Mouse (Mus musculus): ENCODE results near the gene Arpc1a. TPM values are rescaled to one million over a fixed set of nuclear protein-coding genes. Genes with fewer than 3 reads are reported as not detected.
"Not testable (repeated sequence)": the region's sequence is repeated elsewhere in the genome, so short reads cannot be mapped to it uniquely, and the experiment has no call there.

Gene Arpc1a
- total RNA-seq (2021): 100 to 1,000 TPM; 111 to 129 TPM
- polyA plus RNA-seq (2012; rRNA removed): 70.9 and 78.6 TPM in 2 replicates
- long read RNA-seq, transcript Arpc1a-201 (10 exons, 1,632 nt): major isoform, 100 of 120 reads
- long read RNA-seq, partial matches to known transcripts: 17 of 120 reads
- long read RNA-seq, other reads (novel, unspliced or antisense): 3 of 120 reads

DNA sequence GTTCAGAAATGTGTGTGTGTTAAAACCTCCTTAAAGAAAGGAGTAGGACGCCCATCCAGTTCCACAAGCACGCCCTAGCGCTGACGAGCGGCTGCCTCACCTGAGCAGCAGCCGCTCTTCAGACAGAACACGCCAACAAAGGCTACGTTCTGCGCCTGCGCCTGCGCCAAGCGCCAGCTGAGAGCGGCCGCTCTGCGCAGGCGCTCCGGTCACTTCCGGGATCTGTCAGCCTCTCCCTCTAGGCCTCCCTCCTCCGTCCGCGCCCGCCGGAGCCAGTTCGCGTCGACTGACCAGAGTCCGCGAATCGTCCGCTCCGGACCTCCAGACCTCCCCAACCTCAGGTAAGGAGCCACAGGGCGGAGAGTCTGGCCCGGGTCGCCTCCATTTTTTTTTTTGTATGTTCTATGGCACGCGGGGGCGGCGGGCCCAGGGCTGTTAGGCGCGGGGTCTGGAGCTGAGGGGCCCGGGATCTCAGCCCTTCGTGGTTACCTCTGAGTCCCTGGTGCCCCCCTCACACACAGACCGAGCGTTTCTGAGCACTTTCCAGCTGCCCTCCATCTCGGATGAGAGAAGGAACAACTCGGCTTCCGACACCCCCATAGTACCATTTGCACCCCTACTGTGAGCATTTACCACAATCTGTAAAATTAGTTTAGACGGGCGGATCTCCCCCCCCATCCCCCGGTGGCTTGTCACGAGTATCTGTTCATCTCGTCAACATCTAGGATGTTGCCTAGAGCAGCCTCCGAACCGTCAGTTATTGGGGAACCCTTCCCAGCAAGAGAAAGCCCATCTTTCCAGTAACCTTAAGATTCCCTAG is at the start of gene Arpc1a, which contains the start of gene Kpna7:
Gene Arpc1a, plus strand, starts transcription at position 199 of the 820 bp plus-strand sequence.
Gene Kpna7, minus strand, starts transcription at position 399 of the 820 bp plus-strand sequence.
- peak; percentile 96 for DNase-seq

DNA sequence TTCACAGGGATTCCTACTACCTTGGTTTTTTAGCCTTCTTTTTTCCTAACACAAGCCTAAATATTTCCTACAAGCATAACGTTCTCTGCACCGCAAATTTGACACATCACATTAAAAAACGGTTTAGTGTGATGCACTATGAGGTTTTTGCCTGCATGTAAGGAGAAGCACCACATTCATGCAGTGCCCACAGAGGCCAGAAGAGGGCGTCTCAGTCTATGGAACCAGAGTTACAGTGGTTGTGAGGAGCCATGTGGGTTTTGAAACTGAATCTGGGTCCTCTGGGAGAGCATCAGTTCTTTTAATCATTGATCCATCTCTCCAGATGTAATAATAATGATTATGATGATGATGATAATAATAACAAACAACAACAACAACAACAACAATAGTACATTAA is 42.0 kb upstream of the Arpc1a start:
- no peak for DNase-seq

DNA sequence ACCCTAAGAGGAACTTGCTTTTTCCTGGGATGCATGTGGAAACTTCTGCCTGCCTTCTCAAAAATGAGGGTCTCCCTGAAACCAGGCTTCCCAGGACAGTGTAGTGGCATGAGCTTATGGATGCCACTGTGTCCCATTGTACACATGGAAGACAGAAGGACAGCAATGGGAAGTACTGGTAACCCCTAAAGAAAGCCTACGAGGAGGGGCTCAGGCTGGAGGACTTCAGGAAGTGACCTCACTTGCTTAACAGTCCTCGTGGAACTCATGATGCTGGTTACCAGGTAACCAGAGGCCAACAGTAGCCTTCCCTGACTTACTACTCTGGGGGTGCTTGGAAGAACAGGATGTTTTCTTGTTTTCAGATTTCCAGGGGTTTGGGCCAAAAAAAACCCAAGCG is 40.9 kb upstream of the Arpc1a start, which contains the start of gene 1700018F24Rik:
Gene 1700018F24Rik, plus strand, starts transcription at position 301 of the 400 bp plus-strand sequence.
- not testable (repeated sequence) for DNase-seq

DNA sequence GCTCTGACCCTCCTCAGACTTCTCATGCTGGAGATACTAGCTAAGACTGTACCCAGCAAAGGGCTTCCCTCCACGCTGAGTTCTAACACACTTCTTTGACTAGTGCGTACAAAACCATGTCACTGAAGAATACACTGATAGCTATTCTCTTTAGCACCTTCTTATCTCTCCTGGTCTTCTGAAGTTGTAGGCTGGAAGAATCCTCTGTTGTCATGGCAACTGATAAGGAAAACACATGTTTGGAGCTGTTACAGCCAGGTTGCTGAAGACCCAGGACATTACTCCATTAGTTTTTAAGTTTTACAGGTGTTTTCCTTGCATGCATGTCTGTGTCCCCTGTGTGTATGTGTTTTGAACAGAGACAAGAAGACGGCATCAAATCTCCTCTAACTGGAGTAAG is 29.4 kb upstream of the Arpc1a start:
- DNase-seq: not testable (repeated sequence)

DNA sequence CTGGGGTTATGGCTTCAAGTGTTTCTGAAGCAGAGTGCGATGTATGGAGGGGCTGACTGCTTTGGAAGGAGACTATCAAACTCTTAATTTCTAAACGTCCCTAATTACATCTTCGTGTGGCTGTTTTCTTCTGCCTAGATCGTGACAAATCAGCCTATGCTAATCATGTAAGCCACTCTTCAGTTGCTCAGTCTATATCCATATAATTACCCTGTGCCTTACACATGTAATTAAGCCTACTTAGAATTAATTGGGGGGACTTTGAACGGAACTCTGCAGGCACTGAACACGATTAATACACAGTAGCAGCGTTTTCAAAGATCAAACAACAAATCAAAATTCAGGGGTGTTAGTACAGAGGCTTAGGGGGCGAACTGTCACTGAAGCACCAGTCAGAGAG is 25.7 kb upstream of the Arpc1a start:
- DNase-seq: no peak

DNA sequence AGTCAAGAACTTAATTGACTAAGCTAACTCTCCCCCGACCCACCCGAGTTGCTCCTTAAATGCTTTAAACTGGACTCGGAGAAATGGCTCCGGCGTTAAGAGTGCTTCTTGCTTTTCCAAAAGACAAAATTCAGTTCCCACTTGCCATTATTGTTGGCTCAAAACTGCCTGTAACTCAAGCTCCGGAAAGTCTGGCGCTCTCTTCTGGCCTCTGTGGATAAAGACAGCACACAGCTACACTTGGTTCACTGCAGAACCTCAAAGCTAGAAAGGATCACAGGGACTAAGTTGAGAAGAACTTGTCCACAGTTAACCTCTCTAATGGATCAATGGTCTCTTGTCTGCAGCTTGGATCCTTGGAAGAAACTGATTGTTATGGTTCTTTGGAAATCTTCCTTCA is 24.9 kb upstream of the Arpc1a start:
- DNase-seq: no peak

DNA sequence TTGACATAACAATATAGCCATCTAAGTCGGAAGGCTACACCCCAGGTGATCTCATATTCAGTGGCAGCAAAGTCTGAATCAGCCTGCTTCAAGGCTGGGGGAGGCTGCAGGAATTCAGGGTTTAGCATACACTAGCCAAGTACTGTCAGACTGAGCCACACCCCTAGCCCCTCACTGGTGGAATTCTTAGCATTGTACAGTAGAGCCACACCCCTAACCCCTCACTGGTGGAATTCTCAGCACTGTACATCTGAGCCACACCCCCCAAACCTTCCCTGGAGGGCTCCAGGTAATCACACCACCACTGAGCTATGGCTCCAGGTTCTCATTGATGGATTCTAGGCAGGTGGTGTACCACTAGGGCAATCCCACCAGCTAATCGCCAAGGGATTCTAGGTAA is 24.1 kb upstream of the Arpc1a start:
- DNase-seq: no peak

DNA sequence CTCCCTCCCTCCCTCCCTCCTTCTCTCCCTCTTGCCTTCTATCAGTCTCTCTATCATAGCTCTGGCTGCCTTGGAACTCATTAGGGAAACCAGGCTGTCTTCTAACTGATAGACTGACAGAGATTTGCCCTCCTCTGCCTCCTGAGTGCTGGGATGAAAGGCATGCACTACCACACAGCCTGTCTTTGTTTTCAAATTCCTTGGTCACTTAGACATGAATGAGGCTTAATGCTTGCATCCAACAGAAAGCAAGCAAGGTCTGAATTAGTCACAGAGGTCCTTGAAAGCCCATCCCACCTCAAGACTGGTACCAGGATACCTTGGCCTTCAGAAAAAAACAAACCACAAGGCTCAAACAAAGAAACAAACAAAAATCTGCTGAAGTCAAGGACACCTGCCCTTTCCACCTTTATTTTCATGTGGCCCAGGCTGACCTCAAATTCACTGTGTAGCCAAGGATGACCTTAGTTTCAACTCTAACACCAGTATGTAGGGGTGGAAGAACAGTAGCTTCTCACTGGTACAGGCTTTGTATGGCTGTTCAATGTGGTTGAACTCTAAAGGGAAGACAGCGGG is 18.8 kb upstream of the Arpc1a start:
- no peak for DNase-seq

DNA sequence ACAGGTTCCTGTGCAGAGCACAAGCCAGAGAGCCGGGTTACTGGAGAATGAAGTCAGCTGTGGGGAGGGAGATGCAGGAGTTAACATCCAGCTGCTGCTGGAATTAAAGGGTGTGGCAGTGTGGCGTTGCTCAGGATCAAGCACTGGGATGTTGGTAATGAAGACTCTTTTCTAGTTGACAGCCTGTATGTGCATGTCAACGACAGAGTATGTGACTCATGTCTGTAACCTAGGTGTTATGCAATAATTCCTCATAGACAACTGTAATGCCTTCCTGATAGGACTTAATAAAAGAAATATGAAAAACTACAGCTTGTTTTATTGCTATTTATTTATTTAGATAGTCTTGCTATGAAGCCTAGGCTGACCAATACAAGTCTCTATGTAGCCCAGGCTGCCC is 14.8 kb upstream of the Arpc1a start:
- no peak for DNase-seq

DNA sequence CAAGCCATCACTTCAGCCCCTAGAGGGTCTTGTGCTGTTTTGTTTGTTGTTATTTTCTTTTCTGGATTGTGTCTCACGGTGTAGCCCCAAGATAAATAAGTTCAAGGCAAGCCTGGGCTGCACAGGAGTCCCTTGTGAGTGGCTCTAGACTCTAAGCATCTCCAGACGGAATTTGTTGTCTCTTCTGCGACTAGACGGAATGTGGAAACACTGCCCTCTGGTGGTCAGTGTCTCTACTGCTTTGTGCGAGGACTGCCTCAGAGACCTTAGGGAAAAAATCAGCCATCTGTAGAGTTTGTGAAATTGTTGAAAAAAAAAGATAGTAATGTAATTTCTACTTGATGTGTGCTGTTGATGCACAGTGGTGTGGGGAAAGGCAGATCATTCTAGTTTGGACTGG is 13.9 kb upstream of the Arpc1a start:
- DNase-seq: peak; percentile 62

DNA sequence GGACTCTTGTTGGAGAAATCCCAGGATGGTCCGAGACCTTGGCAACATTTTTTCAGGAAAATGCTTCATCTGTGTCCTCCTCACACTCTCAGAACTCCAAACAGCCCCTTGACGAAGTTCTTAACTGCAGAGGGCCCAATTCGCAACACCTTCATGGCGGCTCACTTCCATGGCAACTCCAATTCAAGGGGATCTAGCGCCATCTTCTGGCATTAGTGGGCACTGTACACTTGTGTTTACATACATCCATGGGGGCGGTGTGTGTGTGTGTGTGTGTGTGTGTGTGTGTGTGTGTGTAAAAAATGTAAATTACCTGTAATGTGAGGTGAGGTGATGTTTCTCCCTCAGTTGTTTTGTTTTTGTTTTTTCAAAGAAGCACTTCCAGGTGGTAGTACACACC is 12.3 kb upstream of the Arpc1a start:
- no peak for DNase-seq

DNA sequence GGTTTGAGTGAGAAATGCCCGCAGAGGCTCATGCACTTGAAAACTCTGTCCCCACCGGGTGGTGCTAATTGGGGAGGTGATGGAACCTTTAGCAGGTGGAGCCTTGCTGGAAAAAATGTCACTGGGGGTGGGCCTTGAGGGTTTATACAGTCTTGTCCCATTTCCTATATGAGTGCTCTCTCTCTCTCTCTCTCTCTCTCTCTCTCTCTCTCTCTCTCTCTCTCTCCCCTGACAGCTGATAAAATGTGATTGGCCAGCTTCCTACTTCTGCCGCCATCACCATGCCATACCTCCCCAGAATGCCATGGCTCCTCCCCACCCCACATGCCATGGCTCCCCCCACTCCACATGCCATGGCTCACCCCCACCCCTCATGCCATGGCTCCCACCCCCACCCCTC is 8.5 kb upstream of the Arpc1a start:
- DNase-seq: no peak

DNA sequence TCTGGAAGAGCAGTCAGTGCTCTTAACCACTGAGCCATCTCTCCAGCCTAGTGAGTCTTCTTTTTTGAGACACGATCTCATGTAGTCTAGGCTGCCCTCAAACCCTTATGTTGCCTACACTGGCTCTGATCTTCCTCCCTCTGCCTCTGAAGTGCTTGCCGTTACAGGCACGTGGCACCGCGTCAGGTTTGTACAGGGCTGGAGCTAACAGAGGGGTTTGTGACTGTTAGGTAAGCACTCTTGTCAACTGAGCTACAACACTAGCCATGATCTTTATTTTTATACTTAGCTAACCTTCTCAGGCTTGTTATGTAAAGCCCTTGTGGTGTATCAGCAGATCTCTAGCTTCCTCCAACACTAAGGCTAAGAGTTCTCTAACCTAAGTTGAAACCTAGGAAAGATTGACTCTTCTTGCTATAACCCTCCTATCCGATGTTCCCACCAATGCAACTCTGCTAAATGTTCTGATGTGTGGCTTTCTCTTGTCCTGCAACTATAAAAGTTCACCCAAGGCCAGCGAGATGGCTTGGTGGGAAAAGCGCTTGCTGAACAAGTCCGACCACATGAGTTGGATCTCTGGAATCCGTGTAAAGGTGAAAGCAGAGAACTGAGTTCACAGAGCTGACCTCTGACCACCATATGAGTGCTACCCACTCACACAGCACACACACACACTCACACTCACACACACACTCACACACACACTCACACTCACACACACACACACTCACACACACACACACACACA is 1.6 kb upstream of the Arpc1a start:
- DNase-seq: no peak

DNA sequence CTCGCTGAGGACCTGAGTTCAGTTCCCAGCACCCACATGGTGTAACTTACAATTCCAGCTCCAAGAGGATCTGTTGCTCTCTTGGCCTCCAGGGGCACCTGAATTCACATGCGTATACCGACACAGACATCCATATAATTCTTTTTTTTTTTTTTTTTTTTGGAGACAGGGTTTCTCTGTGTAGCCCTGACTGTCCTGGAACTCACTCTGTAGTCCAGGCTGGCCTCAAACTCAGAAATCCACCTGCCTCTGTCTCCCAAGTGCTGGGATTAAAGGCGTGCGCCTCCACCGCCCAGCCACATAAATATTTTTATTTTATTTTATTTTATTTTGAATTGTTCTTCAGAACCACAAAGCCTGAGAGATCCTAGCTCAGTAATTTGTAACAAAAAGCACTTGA is 429 bp upstream of the Arpc1a start:
- DNase-seq: not testable (repeated sequence)

DNA sequence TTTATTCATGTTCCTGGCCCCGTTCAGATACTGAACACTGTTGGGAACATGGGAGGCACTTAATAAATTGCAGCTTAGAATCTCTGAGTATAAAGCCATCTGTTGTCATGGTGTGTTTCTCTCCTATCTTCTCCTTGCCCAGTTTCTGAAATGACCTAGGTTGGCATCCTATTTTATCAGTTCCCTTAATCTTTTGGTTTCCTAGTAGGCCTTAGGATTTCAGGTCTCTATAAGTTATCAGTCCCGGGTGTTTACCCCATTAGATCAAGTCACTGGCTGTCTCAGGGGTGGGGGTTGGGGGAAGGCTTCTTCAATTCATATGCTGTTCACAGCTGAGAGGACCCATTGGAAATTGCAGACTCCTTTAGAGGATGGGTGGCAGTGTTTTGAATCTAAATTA is 1.2 kb downstream of the Arpc1a start:
- no peak for DNase-seq

DNA sequence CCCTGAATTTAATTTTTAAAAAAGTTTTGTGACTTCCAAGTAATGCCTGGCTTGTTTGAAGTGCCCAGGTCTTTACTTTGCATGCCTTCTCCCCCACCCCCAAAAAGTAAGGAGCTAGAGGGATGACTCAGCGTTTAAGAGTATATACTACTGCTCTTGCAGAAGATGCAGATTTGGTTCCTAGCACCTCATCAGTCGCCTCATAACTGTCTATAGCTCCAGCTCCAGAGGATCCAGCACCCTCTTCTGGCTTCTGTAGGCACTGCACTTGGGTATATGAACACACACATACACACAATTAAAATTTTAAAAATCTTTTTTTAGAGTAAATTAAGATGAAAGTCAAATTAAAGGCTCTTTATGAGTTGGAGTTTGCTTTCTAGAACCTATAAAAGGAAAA is 4.6 kb downstream of the Arpc1a start:
- DNase-seq: no peak

DNA sequence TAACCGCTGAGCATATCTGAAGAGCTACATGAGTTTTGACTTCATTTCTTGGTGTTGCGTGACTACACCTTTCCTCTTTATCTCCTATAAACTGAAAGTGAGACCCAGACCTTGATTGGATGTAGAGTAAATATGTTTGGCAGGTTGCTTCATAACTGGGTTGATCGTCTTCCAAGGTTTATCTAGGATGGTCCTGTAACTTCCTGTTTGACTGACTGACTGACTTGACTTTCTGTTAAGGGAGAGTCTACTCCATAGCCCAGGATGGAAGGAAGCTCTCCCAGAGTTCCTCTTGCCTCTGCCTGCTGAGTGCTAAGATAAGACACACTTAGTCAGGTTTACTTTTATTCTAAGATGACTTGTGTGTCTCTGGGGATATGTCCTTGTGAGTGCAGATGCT is 6.2 kb downstream of the Arpc1a start:
- no peak for DNase-seq

DNA sequence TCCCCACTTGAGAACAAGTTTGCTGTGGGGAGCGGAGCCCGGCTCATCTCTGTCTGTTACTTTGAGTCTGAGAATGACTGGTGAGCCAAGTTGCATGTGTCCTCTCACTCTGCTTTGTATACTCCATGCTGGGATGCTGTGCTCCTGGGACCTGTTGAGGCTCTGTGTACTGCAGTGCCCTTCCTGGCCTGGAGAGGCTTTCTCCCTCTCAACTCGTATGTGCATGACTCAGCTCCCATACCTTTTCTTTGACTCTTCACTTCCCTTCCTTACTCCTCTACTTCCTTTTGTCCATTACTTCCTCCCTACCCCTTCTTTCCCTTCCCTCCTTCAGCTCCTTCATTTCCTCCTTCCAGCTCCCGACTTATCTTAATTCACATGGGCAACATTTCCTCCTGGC is 12.6 kb downstream of the Arpc1a start:
- no peak for DNase-seq

DNA sequence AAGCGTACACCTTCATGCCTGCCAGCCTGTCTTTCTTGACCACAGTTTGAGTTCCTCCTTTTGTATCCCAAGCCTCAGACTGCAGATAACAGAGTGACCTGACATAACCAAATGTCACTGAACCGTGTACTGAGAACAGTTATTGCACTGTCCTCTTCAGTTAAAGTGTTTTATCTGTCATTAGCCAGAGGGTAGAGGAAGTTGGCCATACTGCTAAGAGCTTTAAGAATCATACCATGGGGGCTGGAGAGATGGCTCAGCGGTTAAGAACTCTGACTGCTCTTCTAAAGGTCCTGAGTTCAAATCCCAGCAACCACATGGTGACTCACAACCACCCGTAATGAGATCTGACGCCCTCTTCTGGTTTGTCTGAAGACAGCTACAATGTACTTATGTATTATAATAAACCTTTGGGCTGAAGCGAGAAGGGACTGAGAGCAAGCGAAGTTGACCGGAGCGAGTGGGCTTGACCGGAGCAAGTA is 14.8 kb downstream of the Arpc1a start:
- DNase-seq: no peak

DNA sequence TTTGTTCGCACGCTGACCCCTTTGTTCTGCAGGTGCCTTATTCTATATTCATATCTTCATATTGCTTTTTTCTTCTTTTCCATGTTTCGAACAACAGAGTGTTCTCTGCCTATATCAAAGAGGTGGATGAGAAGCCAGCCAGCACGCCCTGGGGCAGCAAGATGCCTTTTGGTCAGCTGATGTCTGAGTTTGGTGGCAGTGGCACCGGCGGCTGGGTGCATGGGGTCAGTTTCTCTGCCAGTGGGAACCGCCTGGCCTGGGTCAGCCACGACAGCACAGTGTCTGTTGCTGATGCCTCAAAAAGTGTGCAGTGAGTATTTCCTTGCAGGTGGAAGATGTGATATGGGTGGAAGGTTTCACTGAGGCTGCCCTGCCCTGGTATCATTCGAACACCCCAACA is 17.3 kb downstream of the Arpc1a start:
- no peak for DNase-seq

DNA sequence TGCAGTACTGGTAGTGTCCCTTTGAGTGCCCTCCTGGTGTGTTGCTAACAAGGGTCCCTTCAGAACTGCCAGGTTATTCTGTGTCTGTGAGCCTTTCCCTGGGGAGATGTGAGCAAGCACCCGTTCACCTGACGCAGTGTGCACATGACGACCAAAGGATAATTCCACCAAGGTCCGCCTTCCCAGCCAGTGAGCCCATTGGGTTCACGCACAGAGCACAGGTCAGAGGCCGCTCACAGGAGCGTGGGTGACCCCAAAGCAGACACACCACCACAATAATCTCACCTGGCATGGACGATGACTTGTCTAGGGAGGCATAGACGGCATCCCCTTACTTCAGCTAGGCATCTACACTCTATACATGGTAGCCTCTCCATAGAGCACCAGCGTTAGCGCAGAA is 17.8 kb downstream of the Arpc1a start:
- not testable (repeated sequence) for DNase-seq

DNA sequence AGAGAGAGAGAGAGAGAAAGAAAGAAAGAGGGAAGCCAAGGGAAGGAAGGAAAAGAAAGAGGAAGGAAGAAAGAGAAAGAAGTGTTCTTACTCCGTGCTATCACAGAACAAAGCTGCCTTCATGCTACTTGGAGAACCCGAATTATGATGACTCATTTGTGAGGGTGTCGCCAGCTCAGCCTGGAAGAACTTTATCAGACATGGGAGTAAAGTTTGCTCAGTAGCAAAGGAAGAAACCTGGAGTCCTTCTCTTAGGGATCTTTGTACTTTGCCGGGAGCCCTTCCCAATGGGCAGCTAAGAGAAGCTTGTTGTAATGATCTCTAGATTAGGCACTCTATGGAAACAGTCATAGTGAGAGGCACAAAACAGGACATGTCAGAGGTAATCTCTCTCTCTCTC is 19.1 kb downstream of the Arpc1a start:
- DNase-seq: no peak

DNA sequence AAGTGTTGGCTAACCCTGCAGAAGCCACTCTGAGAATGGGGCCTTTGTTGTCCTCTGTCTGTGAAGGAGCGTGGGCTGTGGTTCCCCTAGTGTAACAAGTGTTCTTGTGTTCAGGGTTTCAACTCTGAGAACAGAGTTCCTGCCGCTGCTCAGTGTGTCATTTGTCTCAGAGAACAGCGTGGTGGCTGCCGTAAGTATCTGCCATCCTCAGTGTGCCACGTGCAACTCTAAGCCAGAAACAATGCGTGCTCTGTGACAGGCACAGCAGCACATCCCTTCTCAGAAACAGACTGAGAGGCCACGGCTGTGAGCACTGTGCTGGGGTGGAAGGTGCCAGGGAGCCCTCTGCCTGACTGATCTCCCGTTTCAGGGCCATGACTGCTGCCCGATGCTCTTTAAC is 20.7 kb downstream of the Arpc1a start:
- no peak for DNase-seq
